Mouse (Mus musculus) C2C12 (cell line): ENCODE measurements around the gene Cldn4.

Experiments
- CEBPB ChIP-seq: IDR thresholded peaks from one replicate; pipeline ENCODE4 v1.6.1; 2011; ENCODE audit warnings: low read depth, mild to moderate bottlenecking, control low read depth, moderate library complexity
- CTCF ChIP-seq: IDR thresholded peaks from one replicate; pipeline ENCODE4 v1.5.1; 2011; ENCODE audit not compliant: control insufficient read depth, insufficient read depth, insufficient read length
- FOSL1 ChIP-seq: IDR thresholded peaks from one replicate; pipeline ENCODE4 v1.8.0; 2011; ENCODE audit warnings: mild to moderate bottlenecking, low read length; ENCODE audit not compliant: poor library complexity, insufficient read depth, severe bottlenecking
- MYOD1 ChIP-seq: IDR thresholded peaks from one replicate; pipeline ENCODE4 v1.6.1; 2011; ENCODE audit warnings: low read depth; ENCODE audit not compliant: control insufficient read depth, insufficient read length
- MYOG ChIP-seq: IDR thresholded peaks from one replicate; pipeline ENCODE4 v1.6.1; 2011; ENCODE audit not compliant: control insufficient read depth, insufficient read length; ENCODE audit errors: extremely low read depth
- USF1 ChIP-seq: IDR thresholded peaks from one replicate; pipeline ENCODE4 v1.6.1; 2011; ENCODE audit warnings: low read depth, mild to moderate bottlenecking, control low read depth, moderate library complexity

DNA sequence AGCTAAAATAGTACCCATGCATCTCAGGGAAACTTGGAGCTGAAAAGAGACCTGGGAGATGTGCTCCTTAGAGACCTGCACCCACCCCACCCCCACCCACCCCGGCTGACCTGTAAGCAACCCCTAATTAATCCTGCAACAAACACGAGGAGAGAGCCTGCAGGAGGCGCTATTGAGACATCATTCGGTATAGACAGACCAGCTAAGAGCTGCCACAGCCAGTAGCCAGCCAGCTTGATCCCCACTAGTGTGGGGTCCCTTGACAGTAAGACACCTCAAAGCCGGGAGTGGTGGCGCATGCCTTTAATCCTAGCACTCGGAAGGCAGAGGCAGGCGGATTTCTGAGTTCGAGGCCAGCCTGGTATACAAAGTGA is 13.8 kb downstream of the Cldn4 start:
- no peak for TF ChIP-seq CTCF
- TF ChIP-seq MYOD1, result no peak
- TF ChIP-seq USF1, result no peak
- TF ChIP-seq FOSL1, result no peak
- no peak for TF ChIP-seq MYOG
- TF ChIP-seq CEBPB, result no peak
